ENCODE assay signal across 9 mouse cellular contexts in the genomic region with DNA sequence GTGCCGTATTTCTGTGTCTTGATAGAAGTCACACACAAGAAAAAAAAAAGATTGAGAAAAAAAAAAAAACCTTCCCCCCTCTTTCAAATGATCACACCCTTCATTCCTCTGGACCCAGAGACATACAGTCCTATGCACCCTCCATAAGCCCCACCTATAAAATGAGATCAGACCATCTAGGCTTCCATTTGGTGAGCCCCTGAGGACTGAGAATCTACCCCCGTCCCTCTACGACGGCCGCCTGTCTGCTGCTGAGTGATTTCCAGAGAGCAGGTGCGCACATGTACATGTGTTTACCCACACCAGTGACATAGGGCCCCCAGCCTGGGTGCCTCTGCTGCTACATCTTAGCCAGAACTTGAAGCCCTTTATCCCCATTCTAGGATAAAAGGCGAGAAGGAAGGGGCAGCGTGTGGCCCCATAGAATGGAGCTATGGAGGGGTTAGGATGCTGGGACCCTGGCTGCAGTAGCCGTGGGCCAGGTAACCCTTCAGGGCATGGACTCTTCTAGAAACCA. TPM values are rescaled to one million over a fixed set of nuclear protein-coding genes. Genes with fewer than 3 reads are reported as not detected.
A peak's percentile ranks its signal among the peaks of the same experiment; 100 is the strongest.
DNase-seq lines count a peak whose midpoint lies in the region; ATAC-seq and TF ChIP-seq lines count a peak whose summit lies in the region.
"Had no signal": no experiment of that assay in that cellular context is flagged by ENCODE, and none has a peak within 500 bp of the region (broad histone marks: within the 10 kb centered on the region; RNA-seq: fewer than 3 reads in every experiment).

No protein-coding gene starts in this region.

- TF ChIP-seq EP300 in CH12.LX (IDR thresholded peaks at IDR 0.05; ENCODE audit: low read length) = no peak

- no peak overlapping the region for H3K4me2 ChIP-seq in CH12.LX (ENCODE audit: insufficient read depth, low read depth, poor library complexity, severe bottlenecking)
- H3K4me2 ChIP-seq in forebrain, embryonic 13.5 days = peak overlapping the region; percentile 55
- peak overlapping the region; percentile 52 for H3K4me2 ChIP-seq in neural tube, embryonic 13.5 days

- H3K4me3 ChIP-seq in CH12.LX (replicated peaks in 1 of 3; ENCODE audit: low read depth in 2 of 3, low read length in 2 of 3, poor library complexity in 1 of 3) = no peak overlapping the region
- no peak overlapping the region for H3K4me3 ChIP-seq in forebrain, embryonic 13.5 days
- H3K4me3 ChIP-seq in neural tube, embryonic 13.5 days = no peak overlapping the region

- no peaks in the 10 kb centered on the region for H3K9me3 ChIP-seq in CH12.LX (replicated peaks; ENCODE audit: low read length)
- H3K9me3 ChIP-seq in forebrain, embryonic 13.5 days (replicated peaks) = no peaks in the 10 kb centered on the region
- no peaks in the 10 kb centered on the region for H3K9me3 ChIP-seq in neural tube, embryonic 13.5 days

- no peaks in the 10 kb centered on the region for H3K27me3 ChIP-seq in CH12.LX (replicated peaks)
- H3K27me3 ChIP-seq in forebrain, embryonic 13.5 days = 0 out of 2 replicates have a peak, but pooled peaks cover 4% of the 10 kb centered on the region
- peaks cover 6% of the 10 kb centered on the region; the same call in 1 of the 2 replicates for H3K27me3 ChIP-seq in neural tube, embryonic 13.5 days

- TF ChIP-seq POLR2A in CH12.LX (IDR thresholded peaks at IDR 0.05; ENCODE audit: low read depth, low read length) = no peak

- H3K79me2 ChIP-seq in CH12.LX (replicated peaks; ENCODE audit: control insufficient read depth, extremely low read depth, insufficient read depth, poor library complexity, severe bottlenecking) = no peaks in the 10 kb centered on the region

- no peak for TF ChIP-seq RAD21 in CH12.LX (IDR thresholded peaks at IDR 0.05; ENCODE audit: low read depth, low read length)

- peaks cover 28 to 70% of the 10 kb centered on the region in 2 experiments for H3K4me1 ChIP-seq in CH12.LX (ENCODE audit: control insufficient read depth in 1 of 2, insufficient read depth in 2 of 2)
- peaks cover 39% of the 10 kb centered on the region for H3K4me1 ChIP-seq in forebrain, embryonic 13.5 days
- H3K4me1 ChIP-seq in neural tube, embryonic 13.5 days (replicated peaks) = peaks cover 44% of the 10 kb centered on the region

- peaks cover 30 to 92% of the 10 kb centered on the region in 2 experiments for H3K36me3 ChIP-seq in CH12.LX (replicated peaks in 1 of 2; ENCODE audit: control insufficient read depth in 1 of 2, insufficient read depth in 1 of 2, low read length in 1 of 2)
- peaks cover 40% of the 10 kb centered on the region for H3K36me3 ChIP-seq in forebrain, embryonic 13.5 days (ENCODE audit: poor library complexity, severe bottlenecking)
- H3K36me3 ChIP-seq in neural tube, embryonic 13.5 days = peaks cover 40% of the 10 kb centered on the region

- dilution Hi-C loops in CH12.LX (cut with MboI; ENCODE audit: extremely low pct_ligation_motif_present, extremely low pct_unique_long_range_greater_than_20kb, low sequenced_read_pairs) = no loop called here

- TF ChIP-seq CTCF in CH12.LX (conservative IDR thresholded peaks at IDR 0.05 in 1 of 2, IDR thresholded peaks at IDR 0.05 in 1 of 2; ENCODE audit: low read depth in 2 of 2, low read length in 2 of 2) = no peak

- in situ Hi-C loops in CH12.LX (cut with MboI; ENCODE audit: low pct_ligation_motif_present, low pct_unique_long_range_greater_than_20kb, low sequenced_read_pairs) = loop anchor here (5.0 kb wide), 1 partner anchor 137 kb away; no protein-coding TSS in a partner anchor

- peak; percentile 55 for ATAC-seq in forebrain, embryonic 13.5 days
- 0 out of 2 replicates have a peak, but pooled peaks have one; percentile 17 for ATAC-seq in neural tube, embryonic 13.5 days (ENCODE audit: low read depth)

- H3K9ac ChIP-seq in CH12.LX (ENCODE audit: insufficient read depth, low read depth) = no peak overlapping the region
- peak overlapping the region; percentile 23 for H3K9ac ChIP-seq in forebrain, embryonic 13.5 days
- no peak overlapping the region for H3K9ac ChIP-seq in neural tube, embryonic 13.5 days

- no peak overlapping the region for H3K27ac ChIP-seq in CH12.LX (ENCODE audit: insufficient read depth, low read depth)
- H3K27ac ChIP-seq in forebrain, embryonic 13.5 days = peak overlapping the region; percentile 26; the same call in 1 of the 2 replicates
- 0 out of 2 replicates have a peak overlapping the region, but pooled peaks have one; percentile 69 for H3K27ac ChIP-seq in neural tube, embryonic 13.5 days (replicated peaks)

- DNase-seq in gastrocnemius, postnatal 25 days = peak; percentile 18
- DNase-seq in gastrocnemius, postnatal 10 days = no peak
- no peak for DNase-seq in CH12.LX (ENCODE audit: extremely low read depth)
- peak; percentile 17 for DNase-seq in kidney, postnatal 14 days
- DNase-seq in yolk sac, embryonic 10.5 days (ENCODE audit: low spot score) = no peak
- DNase-seq in urinary bladder, adult 18-20 months (ENCODE audit: low spot score in 2 of 2) = no peak

- WGBS in forebrain, embryonic 13.5 days = 35% methylated on average over 9 of the region's 9 CpGs
- 30% methylated on average over 9 of the region's 9 CpGs for WGBS in neural tube, embryonic 13.5 days

TF ChIP-seq in CH12.LX, 34 proteins besides CTCF, POLR2A, EP300 and RAD21 (continues in another document):
- TF ChIP-seq NELFE (IDR thresholded peaks at IDR 0.05; ENCODE audit: low read depth, low read length) (no peak), SMC3 (IDR thresholded peaks at IDR 0.05; ENCODE audit: low read depth, low read length) (no peak), MAX (IDR thresholded peaks at IDR 0.05; ENCODE audit: low read length) (peak; percentile 14; the same call in 1 of the 2 replicates), USF2 (conservative IDR thresholded peaks at IDR 0.05; ENCODE audit: low read depth, low read length) (no peak), CHD1 (IDR thresholded peaks at IDR 0.05; ENCODE audit: low read depth, low read length) (no peak), MEF2A (IDR thresholded peaks at IDR 0.05; ENCODE audit: borderline replicate concordance, low read depth, low read length) (no peak), HCFC1 (IDR thresholded peaks at IDR 0.05; ENCODE audit: low read depth, low read length) (no peak), MAZ (IDR thresholded peaks at IDR 0.05; ENCODE audit: low read depth, low read length) (no peak), IRF4 (IDR thresholded peaks at IDR 0.05; ENCODE audit: low read depth, low read length) (peak; percentile 69), SIN3A (IDR thresholded peaks at IDR 0.05; ENCODE audit: low read length) (0 out of 2 replicates have a peak, but pooled peaks have one; percentile 28), CHD2 (IDR thresholded peaks at IDR 0.05; ENCODE audit: low read length) (peak; percentile 28; the same call in 1 of the 2 replicates), ZKSCAN1 (IDR thresholded peaks at IDR 0.05; ENCODE audit: borderline replicate concordance, low read depth, low read length) (no peak), NRF1 (IDR thresholded peaks at IDR 0.05; ENCODE audit: low read depth, low read length) (no peak), TCF12 (IDR thresholded peaks at IDR 0.05; ENCODE audit: low read depth, low read length) (0 out of 2 replicates have a peak, but pooled peaks have one; percentile 40), POLR2AphosphoS2 (IDR thresholded peaks at IDR 0.05; ENCODE audit: low read depth, low read length) (no peak), ZNF384 (IDR thresholded peaks at IDR 0.05; ENCODE audit: low read depth, low read length) (peak; percentile 60), PAX5 (IDR thresholded peaks at IDR 0.05; ENCODE audit: low read length) (no peak), TBP (conservative IDR thresholded peaks at IDR 0.05; ENCODE audit: low read depth, low read length) (no peak), ETS1 (conservative IDR thresholded peaks at IDR 0.05; ENCODE audit: low read depth, low read length) (no peak), ZMIZ1 (IDR thresholded peaks at IDR 0.05; ENCODE audit: low read depth, low read length) (peak; percentile 45; the same call in 1 of the 2 replicates), MAFK (IDR thresholded peaks at IDR 0.05; ENCODE audit: insufficient replicate concordance, low read length) (no peak), ZC3H11A (IDR thresholded peaks at IDR 0.05; ENCODE audit: low read depth, low read length) (no peak), MYC (IDR thresholded peaks at IDR 0.05; ENCODE audit: low read depth, low read length) (no peak), KAT2A (IDR thresholded peaks at IDR 0.05; ENCODE audit: insufficient replicate concordance, low read length) (no peak), GABPA (IDR thresholded peaks at IDR 0.05; ENCODE audit: insufficient replicate concordance, low read depth, low read length) (no peak), E2F4 (IDR thresholded peaks at IDR 0.05; ENCODE audit: insufficient replicate concordance, low read depth, low read length) (no peak), MXI1 (IDR thresholded peaks at IDR 0.05; ENCODE audit: low read depth, low read length) (no peak), BHLHE40 (IDR thresholded peaks at IDR 0.05; ENCODE audit: low read depth, low read length) (peak; percentile 74), USF1 (IDR thresholded peaks at IDR 0.05; ENCODE audit: low read depth, low read length) (no peak)

RNA-seq across cellular contexts. Expression of gene Bcl9l, which starts 27.8 kb away (rescaled TPM):
- total RNA-seq in gastrocnemius, postnatal 25 days (2021) = 10 to 100 TPM; 33.6 to 40.7 TPM
- 10 to 100 TPM; 65.4 to 77.6 TPM for total RNA-seq in gastrocnemius, postnatal 10 days (2021)
- total RNA-seq in CH12.LX (2012; rRNA removed) (0.88 and 1.6 TPM in 2 replicates), CH12.LX (2014; rRNA removed) (0.08 and 0.67 TPM in 2 replicates)
- polyA plus RNA-seq in CH12.LX (2012; ENCODE audit: insufficient read length, low read depth) = 6.2 and 7.5 TPM in 2 replicates
- polyA plus RNA-seq in forebrain, embryonic 13.5 days (2015; fragmentation: Nextera tagmentation; extraction: Ambion mirVana) = 8.6 and 9.1 TPM in 2 replicates
- polyA plus RNA-seq in neural tube, embryonic 13.5 days (2015; fragmentation: Nextera tagmentation; extraction: Ambion mirVana) = 9.4 and 9.6 TPM in 2 replicates

RNA-seq across cellular contexts. Expression of gene Cxcr5, which starts 51.3 kb away (rescaled TPM):
- not detected for total RNA-seq in gastrocnemius, postnatal 25 days (2021)
- not detected for total RNA-seq in gastrocnemius, postnatal 10 days (2021)
- total RNA-seq in CH12.LX (2012; rRNA removed) (27.7 and 30.2 TPM in 2 replicates), CH12.LX (2014; rRNA removed) (75.4 and 93.4 TPM in 2 replicates)
- polyA plus RNA-seq in CH12.LX (2012; ENCODE audit: insufficient read length, low read depth) = 61.2 and 70.5 TPM in 2 replicates
- not detected in 2 replicates for polyA plus RNA-seq in forebrain, embryonic 13.5 days (2015; fragmentation: Nextera tagmentation; extraction: Ambion mirVana)
- polyA plus RNA-seq in neural tube, embryonic 13.5 days (2015; fragmentation: Nextera tagmentation; extraction: Ambion mirVana) = not detected in 2 replicates
- total RNA-seq: MEL had no signal

RNA-seq across cellular contexts. Expression of gene Upk2, which starts 55.6 kb away (rescaled TPM):
- under 1 TPM; 0.32 to 0.43 TPM for total RNA-seq in gastrocnemius, postnatal 25 days (2021)
- total RNA-seq in gastrocnemius, postnatal 10 days (2021) = under 1 TPM; 0.38 to 0.65 TPM
- total RNA-seq in CH12.LX (2012; rRNA removed) (not detected in 2 replicates), CH12.LX (2014; rRNA removed) (not detected in 2 replicates)
- not detected in 2 replicates for polyA plus RNA-seq in CH12.LX (2012; ENCODE audit: insufficient read length, low read depth)
- polyA plus RNA-seq in forebrain, embryonic 13.5 days (2015; fragmentation: Nextera tagmentation; extraction: Ambion mirVana) = not detected in 2 replicates
- polyA plus RNA-seq in neural tube, embryonic 13.5 days (2015; fragmentation: Nextera tagmentation; extraction: Ambion mirVana) = not detected in 2 replicates
- total RNA-seq: MEL had no signal

Comparison
In these comparisons a context has a peak if more than half of its experiments do, and no peak if none do; other contexts are left out.
1. DNase-seq: peak in gastrocnemius, postnatal 25 days (single experiment) and kidney, postnatal 14 days (single experiment); none in gastrocnemius, postnatal 10 days (single experiment), CH12.LX (single experiment), yolk sac, embryonic 10.5 days (single experiment) and urinary bladder, adult 18-20 months (0 of 2).
2. RNA of gene Bcl9l, which starts 27.8 kb away (total RNA-seq): 65.4 to 77.6 TPM in gastrocnemius, postnatal 10 days and 33.6 to 40.7 TPM in gastrocnemius, postnatal 25 days; 0.08 to 1.6 TPM in CH12.LX; every median in the first group is over 10 times any median in the second.
3. RNA of gene Cxcr5, which starts 51.3 kb away (total RNA-seq): 27.7 to 93.4 TPM in CH12.LX; not detected in gastrocnemius, postnatal 10 days and not detected in gastrocnemius, postnatal 25 days; every median in the first group is over 10 times any median in the second.